Mouse (Mus musculus) midbrain, embryonic 13.5 days (tissue): ENCODE results near the gene Npdc1. TPM values are rescaled to one million over a fixed set of nuclear protein-coding genes. Genes with fewer than 3 reads are reported as not detected.
A peak's percentile ranks its signal among the peaks of the same experiment; 100 is the strongest.
"Not testable (repeated sequence)": the region's sequence is repeated elsewhere in the genome, so short reads cannot be mapped to it uniquely, and the experiment has no call there.

Experiments used
- ATAC-seq: fragments of 200-750 bp; cut with Nextera tagmentation; 2 replicates; pipeline ENCODE4 v1.8.0; 2017; ENCODE audit warnings: mild to moderate bottlenecking, moderate TSS enrichment, moderate library complexity
- H3K27ac ChIP-seq: fragments of 300-500 bp; sonication (generic); 2 replicates; pipeline ENCODE4 v1.5.1; 2015; ENCODE audit warnings: inconsistent platforms, mild to moderate bottlenecking, moderate library complexity
- H3K27me3 ChIP-seq: fragments of 300-500 bp; sonication (generic); 2 replicates; pipeline ENCODE4 v1.6.1; 2015; ENCODE audit warnings: mild to moderate bottlenecking, inconsistent platforms
- H3K36me3 ChIP-seq: fragments of 300-500 bp; sonication (generic); 2 replicates; pipeline ENCODE4 v1.6.1; 2015; ENCODE audit warnings: mild to moderate bottlenecking, inconsistent platforms
- H3K4me1 ChIP-seq: fragments of 300-500 bp; sonication (generic); replicated peaks from 2 replicates; pipeline ENCODE4 v1.6.1; 2015; ENCODE audit warnings: inconsistent platforms
- H3K4me2 ChIP-seq: fragments of 300-500 bp; sonication (generic); replicated peaks from 2 replicates; pipeline ENCODE4 v1.6.1; 2015; ENCODE audit warnings: moderate library complexity, mild to moderate bottlenecking, inconsistent platforms
- H3K4me3 ChIP-seq: fragments of 300-500 bp; sonication (generic); replicated peaks from 2 replicates; pipeline ENCODE4 v1.5.1; 2015; ENCODE audit warnings: mild to moderate bottlenecking, inconsistent platforms
- H3K9ac ChIP-seq: fragments of 300-500 bp; sonication (generic); replicated peaks from 2 replicates; pipeline ENCODE4 v1.6.1; 2015; ENCODE audit warnings: mild to moderate bottlenecking, inconsistent platforms
- H3K9me3 ChIP-seq: fragments of 300-500 bp; sonication (generic); 2 replicates; pipeline ENCODE4 v1.6.1; 2016; ENCODE audit warnings: mild to moderate bottlenecking, inconsistent platforms
- WGBS: fragments of 180-500 bp; shearing (Covaris S2); methylation state at CpG from one replicate; pipeline ENCODE4 v1.1.7; 2015; 5-methylcytosine and 5-hydroxymethylcytosine counted together
- polyA plus RNA-seq: library from polyadenylated mRNA; unstranded; fragments of >200 nt; fragmentation: Nextera tagmentation; extraction: Ambion mirVana; gene quantifications from 2 replicates; pipeline ENCODE4 v1.2.1, GENCODE M21; 2015

Gene Npdc1
- polyA plus RNA-seq, 1 experiment from 2014 or later, result 389 TPM

DNA sequence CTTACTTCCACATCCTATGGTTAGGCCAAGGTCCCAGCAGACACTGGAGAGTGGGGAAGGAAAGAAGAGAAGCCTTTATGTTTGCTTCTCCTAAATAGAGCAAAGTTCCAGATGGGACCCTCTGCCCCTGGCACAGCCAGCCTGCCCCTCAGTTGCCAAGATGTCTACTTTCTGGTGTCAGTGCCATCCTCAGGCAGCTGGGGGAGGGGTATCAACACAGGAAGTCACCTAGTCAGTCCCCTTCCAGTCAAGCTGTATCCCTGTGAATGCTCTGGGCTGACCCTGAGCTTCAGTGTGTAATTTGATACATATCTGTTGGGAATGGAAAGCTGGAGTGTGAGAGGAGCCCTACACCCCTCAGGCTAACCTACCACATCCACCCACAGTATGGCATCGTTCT lies 2.1 kb upstream of the Npdc1 start:
- WGBS, result 50% methylated on average over 1 of the region's 1 CpGs
- Histone ChIP-seq H3K36me3 (no peaks in the 10 kb centered on the region), H3K9ac (no peak overlapping the region), H3K27ac (no peak overlapping the region), H3K27me3 (peaks cover 77% of the 10 kb centered on the region), H3K4me1 (peaks cover 19% of the 10 kb centered on the region), H3K9me3 (no peaks in the 10 kb centered on the region), H3K4me2 (no peak overlapping the region), H3K4me3 (no peak overlapping the region)
- no peak for ATAC-seq

GRCm38 (mm10) chr2:25398065-25398464 lies 1.1 kb upstream of the Npdc1 start:
- WGBS, result 89% methylated on average over 7 of the region's 7 CpGs
- Histone ChIP-seq H3K27ac (no peak overlapping the region), H3K4me3 (no peak overlapping the region), H3K4me2 (no peak overlapping the region), H3K36me3 (no peaks in the 10 kb centered on the region), H3K9ac (no peak overlapping the region), H3K9me3 (no peaks in the 10 kb centered on the region), H3K4me1 (peaks cover 25% of the 10 kb centered on the region), H3K27me3 (peaks cover 76% of the 10 kb centered on the region)
- ATAC-seq, result no peak

DNA sequence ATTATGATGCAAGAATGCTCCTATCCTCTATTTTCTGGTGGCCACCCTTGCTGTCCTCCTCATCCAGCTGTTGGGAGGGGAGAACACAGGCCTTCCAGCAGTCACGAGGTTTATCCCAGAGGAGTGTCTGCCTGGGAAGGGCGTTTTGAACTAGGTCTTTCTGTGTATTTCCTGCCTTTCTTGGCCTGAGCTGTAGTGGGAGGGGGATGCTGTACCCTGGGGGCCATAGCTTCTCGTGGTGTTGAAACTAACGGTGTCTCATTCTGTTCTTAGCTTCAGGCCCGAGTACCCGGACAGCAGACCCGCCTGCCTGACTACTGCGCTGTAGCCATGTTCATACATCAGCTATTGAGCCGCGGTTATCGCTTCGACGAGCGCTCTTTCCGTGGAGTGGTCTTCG lies 1.1 kb downstream of the Npdc1 start:
- Histone ChIP-seq H3K4me1 (peaks cover 38% of the 10 kb centered on the region), H3K4me3 (peak overlapping the region; percentile 24), H3K27me3 (peaks cover 62% of the 10 kb centered on the region), H3K4me2 (peak overlapping the region; percentile 49), H3K36me3 (peaks cover 5% of the 10 kb centered on the region; the same call in 1 of the 2 replicates), H3K9ac (0 out of 2 replicates have a peak overlapping the region, but pooled peaks have one; percentile 21), H3K27ac (no peak overlapping the region), H3K9me3 (no peaks in the 10 kb centered on the region)
- WGBS, result 24% methylated on average over 16 of the region's 16 CpGs
- no peak for ATAC-seq

- H3K36me3 ChIP-seq, result peaks cover 5% of the 10 kb centered on the region; the same call in 1 of the 2 replicates
- 3% methylated on average over 17 of the region's 17 CpGs for WGBS
- ATAC-seq, result no peak; the same call in 1 of the 2 replicates
- no peaks in the 10 kb centered on the region for H3K9me3 ChIP-seq
- peaks cover 41% of the 10 kb centered on the region for H3K4me1 ChIP-seq
- H3K27ac ChIP-seq, result no peak overlapping the region
- H3K4me2 ChIP-seq, result peak overlapping the region; percentile 49
- 0 out of 2 replicates have a peak overlapping the region, but pooled peaks have one; percentile 21 for H3K9ac ChIP-seq
- H3K27me3 ChIP-seq, result peaks cover 58% of the 10 kb centered on the region
- peak overlapping the region; percentile 24 for H3K4me3 ChIP-seq
Observed at GRCm38 (mm10) chr2:25400764-25401163, 1.6 kb downstream of the Npdc1 start.

DNA sequence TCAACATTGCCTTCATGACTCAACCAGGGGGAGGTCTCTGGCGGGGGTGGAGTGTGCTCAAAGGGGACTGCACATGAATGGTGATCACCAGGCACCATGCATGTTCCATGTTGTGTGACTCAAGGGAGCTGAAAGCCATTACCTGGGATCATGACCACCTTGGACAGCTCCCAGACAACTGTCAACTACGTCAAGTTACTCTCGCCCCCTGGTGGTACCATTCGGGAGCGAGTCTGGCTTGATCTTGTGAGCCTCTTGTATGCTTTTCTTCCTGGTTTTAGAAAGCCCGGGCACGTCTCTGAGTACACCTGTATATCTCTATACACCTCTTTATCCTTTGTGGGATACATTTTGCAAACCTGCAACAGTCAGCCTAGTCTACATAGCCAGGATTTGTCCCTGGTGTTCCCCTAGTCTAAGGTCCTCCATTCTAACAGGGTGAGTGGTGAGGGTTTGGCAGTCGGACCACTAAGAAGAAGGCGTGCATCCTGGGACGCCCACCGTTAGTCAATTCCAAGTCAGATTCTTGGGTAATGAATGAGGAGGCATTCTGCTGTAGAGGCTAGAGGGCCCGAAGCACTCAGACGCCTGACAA lies 3.3 kb downstream of the Npdc1 start:
- Histone ChIP-seq H3K36me3 (peaks cover 21% of the 10 kb centered on the region), H3K9me3 (no peaks in the 10 kb centered on the region), H3K4me3 (peak overlapping the region; percentile 97), H3K27me3 (peaks cover 41% of the 10 kb centered on the region), H3K4me1 (peaks cover 44% of the 10 kb centered on the region), H3K9ac (peak overlapping the region; percentile 99), H3K27ac (peak overlapping the region; percentile 92), H3K4me2 (peak overlapping the region; percentile 72)
- peak; percentile 44 for ATAC-seq
- WGBS, result 0% methylated on average over 13 of the region's 13 CpGs

DNA sequence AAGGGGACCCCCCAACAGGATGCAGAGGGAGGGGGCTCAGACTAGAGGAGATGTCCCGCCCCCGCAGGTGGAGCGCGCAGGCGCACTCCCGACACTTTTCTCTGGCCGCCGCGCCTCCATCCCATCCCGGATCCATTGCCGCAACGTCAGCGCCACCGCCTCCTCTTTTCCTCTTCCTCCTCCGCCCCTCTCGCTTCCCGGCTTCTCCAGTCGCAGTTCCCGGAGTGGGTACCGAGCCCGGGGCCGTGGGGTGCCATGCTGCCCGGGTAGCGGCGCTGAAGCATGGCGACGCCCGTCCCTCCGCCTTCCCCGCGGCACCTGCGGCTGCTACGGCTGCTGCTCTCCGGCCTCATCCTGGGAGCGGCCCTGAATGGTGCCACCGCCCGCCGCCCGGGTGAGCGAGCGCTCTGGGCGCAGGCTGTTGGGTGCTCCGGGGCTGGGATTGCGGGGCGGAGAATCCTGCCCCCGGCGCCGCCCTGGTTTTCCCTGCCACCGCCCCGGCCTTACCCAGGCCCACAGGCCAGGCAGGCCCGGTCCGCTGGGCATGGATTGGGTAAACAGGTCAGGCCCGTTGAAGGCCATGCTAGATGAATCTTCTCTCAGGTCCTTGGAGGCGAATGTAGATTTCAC lies 3.9 kb downstream of the Npdc1 start:
- peak overlapping the region; percentile 97 for H3K4me3 ChIP-seq
- H3K27me3 ChIP-seq, result peaks cover 34% of the 10 kb centered on the region
- H3K9me3 ChIP-seq, result no peaks in the 10 kb centered on the region
- peak overlapping the region; percentile 92 for H3K27ac ChIP-seq
- ATAC-seq, result peak; percentile 73
- peak overlapping the region; percentile 72 for H3K4me2 ChIP-seq
- H3K36me3 ChIP-seq, result peaks cover 27% of the 10 kb centered on the region
- H3K9ac ChIP-seq, result peak overlapping the region; percentile 99
- H3K4me1 ChIP-seq, result peaks cover 44% of the 10 kb centered on the region
- WGBS, result 1% methylated on average over 54 of the region's 54 CpGs

DNA sequence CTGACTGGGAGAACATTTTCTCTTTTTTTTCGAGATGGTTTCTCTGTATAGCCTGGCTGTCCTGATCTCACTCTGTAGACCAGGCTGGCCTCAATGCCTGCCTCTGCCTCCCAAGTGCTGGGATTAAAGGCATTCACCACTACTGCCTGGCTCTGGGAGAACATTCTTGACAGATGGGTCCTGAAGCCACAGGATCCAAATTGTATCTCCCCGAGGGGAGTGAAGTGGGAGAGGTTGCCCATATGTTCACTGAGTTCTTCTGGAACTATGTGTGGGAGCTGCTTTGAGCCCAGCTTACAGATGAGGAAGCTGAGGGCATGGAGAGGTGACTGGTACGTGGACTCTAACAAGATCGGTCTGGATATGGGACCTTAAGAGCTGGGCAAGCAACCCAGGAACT lies 4.8 kb downstream of the Npdc1 start:
- no peak for ATAC-seq
- WGBS, result 95% methylated on average over 4 of the region's 4 CpGs
- Histone ChIP-seq H3K9me3 (no peaks in the 10 kb centered on the region), H3K36me3 (peaks cover 36% of the 10 kb centered on the region), H3K9ac (peak overlapping the region; percentile 99), H3K4me2 (peak overlapping the region; percentile 72), H3K4me1 (peaks cover 44% of the 10 kb centered on the region), H3K27me3 (peaks cover 25% of the 10 kb centered on the region), H3K27ac (peak overlapping the region; percentile 92), H3K4me3 (peak overlapping the region; percentile 97)

DNA sequence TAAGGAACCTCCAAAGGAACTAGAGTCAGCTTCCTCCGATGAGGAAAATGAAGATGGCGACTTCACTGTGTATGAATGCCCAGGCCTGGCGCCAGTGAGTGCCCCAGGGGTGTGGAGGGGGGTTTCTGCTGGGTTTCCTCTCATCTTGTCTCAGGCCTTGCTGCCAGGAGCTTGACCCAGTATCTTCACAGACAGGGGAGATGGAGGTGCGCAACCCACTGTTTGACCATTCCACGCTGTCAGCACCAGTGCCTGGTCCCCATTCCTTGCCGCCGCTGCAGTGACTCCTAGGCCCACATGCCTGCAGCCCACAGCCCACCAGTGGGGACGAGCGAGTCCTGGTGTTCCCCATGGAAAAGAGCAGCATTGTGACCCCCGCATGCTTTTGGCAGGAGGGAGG lies 9.8 kb downstream of the Npdc1 start:
- Histone ChIP-seq H3K4me1 (peaks cover 29% of the 10 kb centered on the region), H3K9me3 (no peaks in the 10 kb centered on the region), H3K27ac (no peak overlapping the region), H3K36me3 (peaks cover 58% of the 10 kb centered on the region), H3K27me3 (no peaks in the 10 kb centered on the region), H3K4me2 (no peak overlapping the region), H3K9ac (no peak overlapping the region), H3K4me3 (no peak overlapping the region)
- ATAC-seq, result no peak
- 89% methylated on average over 10 of the region's 10 CpGs for whole genome bisulfite sequencing

DNA sequence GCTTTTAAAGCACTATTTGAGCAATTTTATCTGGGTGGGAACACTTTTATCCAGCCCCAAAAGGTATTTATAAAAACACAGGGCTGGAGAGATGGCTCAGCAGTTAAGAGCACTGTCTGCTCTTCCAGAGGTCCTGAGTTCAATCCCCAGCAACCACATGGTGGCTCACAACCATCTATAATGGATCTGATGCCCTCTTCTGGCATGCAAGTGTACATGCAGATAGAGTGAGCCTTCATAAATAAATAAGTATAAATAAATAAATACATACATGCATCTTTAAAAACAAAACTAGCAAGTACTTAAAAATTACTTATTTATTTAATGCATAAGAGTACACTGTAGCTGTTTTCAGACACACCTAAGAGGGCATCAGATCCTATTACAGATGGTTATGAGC lies 14.3 kb downstream of the Npdc1 start:
- not testable (repeated sequence) for ATAC-seq, H3K4me1 ChIP-seq, H3K9me3 ChIP-seq, H3K4me3 ChIP-seq, H3K4me2 ChIP-seq, H3K27ac ChIP-seq, H3K9ac ChIP-seq, H3K27me3 ChIP-seq
- H3K36me3 ChIP-seq, result peaks cover 28% of the 10 kb centered on the region

DNA sequence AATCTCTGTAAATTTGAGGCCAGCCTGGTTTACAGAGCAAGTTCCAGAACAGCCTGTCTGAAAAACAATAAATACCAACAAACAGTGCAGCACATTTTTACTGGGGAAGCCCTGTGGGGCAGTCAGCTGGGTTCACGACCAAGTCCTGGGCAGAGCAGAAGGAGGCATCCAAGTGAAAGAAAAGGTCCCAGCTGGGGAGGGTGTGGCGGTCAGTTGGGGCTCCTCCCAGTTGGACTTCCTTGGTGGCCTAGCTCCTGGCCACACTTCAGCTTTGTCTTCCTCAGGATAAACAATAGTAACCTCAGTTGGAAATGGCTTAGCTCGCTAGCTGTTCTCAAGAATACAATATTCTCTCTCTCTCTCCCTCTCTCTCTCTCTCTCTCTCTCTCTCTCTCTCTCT lies 18.3 kb downstream of the Npdc1 start:
- ATAC-seq, result no peak
- WGBS, result 13% methylated on average over 3 of the region's 3 CpGs
- Histone ChIP-seq H3K4me2 (no peak overlapping the region), H3K9ac (no peak overlapping the region), H3K4me1 (peaks cover 2% of the 10 kb centered on the region; the same call in 1 of the 2 replicates), H3K27ac (no peak overlapping the region), H3K27me3 (no peaks in the 10 kb centered on the region), H3K4me3 (no peak overlapping the region), H3K9me3 (no peaks in the 10 kb centered on the region), H3K36me3 (peaks cover 3% of the 10 kb centered on the region)

DNA sequence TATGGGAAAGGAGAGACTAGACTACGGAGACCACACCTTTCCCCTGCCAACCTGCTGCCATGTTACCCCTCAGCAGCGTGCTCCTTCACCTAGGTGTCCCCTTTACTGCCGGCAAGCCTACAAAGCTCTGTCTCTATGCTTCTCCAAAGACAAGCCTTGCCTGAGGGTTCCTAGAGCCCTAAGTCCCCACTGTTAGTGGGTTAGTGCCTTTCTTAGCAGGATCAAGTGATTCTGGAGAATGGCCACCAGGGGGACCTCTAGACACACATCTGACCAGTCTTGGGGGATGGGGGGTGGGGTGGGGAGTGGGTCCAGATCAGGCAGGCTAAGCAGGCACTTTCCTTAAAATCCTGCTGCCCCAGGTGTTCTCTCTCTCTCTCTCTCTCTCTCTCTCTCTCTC lies 22.7 kb downstream of the Npdc1 start:
- H3K27ac ChIP-seq, result no peak overlapping the region
- H3K4me3 ChIP-seq, result no peak overlapping the region
- H3K4me1 ChIP-seq, result peaks cover 2% of the 10 kb centered on the region; the same call in 1 of the 2 replicates
- ATAC-seq, result peak; percentile 51
- WGBS, result 20% methylated on average over 3 of the region's 3 CpGs
- no peaks in the 10 kb centered on the region for H3K36me3 ChIP-seq
- H3K9me3 ChIP-seq, result no peaks in the 10 kb centered on the region
- H3K4me2 ChIP-seq, result no peak overlapping the region
- peaks cover 30% of the 10 kb centered on the region for H3K27me3 ChIP-seq
- no peak overlapping the region for H3K9ac ChIP-seq

DNA sequence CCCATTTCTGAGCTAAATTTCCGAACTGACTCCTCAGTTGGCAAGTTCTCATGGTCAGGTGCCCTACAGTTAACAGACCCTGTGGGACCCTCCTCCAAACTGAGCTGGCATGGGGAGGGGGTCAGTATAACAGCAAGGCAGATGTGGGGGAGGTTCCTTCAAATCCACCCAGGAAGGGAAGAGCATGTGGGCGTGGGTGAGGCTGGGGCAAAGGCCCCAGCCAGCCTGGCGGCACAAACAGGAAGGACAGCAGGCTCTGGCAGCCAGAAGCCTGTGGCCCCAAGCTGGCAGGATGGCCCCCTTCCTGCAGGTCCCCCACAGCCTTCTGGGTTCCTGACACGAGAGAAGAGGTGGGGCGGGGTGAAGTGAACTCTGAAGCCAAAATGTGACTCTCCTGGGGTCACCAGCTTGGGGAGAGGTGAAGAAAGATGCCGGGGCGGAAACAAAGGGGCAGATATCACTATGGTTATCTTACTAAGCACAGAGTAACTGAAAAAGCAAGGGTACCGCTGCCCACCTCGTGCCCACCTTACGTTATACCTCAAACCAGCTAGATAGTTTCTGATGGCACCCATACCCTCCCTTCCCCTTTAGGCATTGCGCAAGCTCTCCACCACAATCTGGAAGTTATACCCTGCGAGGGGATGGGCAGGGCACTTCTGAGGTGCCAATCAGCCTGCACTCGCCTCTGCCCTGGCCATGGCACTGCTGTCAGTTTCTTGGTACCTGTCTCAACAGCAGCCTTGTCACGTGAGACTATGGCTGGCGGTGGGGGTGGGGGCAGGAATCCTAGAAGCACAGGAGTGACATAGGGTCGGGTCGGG lies 23.6 kb downstream of the Npdc1 start, which contains the start of gene Fut7:
Gene Fut7, plus strand, starts transcription at position 681 of the 824 bp plus-strand sequence.
- Histone ChIP-seq H3K27ac (no peak within 1 kb of the TSS), H3K9ac (no peak within 1 kb of the TSS), H3K4me2 (no peak within 1 kb of the TSS), H3K27me3 (peaks cover 30% of the 10 kb centered on the region), H3K4me1 (0 out of 2 replicates have a peak, but pooled peaks cover 2% of the 10 kb centered on the region), H3K36me3 (no peaks in the 10 kb centered on the region), H3K9me3 (no peaks in the 10 kb centered on the region), H3K4me3 (no peak within 1 kb of the TSS)
- WGBS, result 71% methylated on average over 17 of the region's 17 CpGs
- ATAC-seq, result no peak
